Mouse (Mus musculus) cerebellum, adult 2 months (tissue): ENCODE measurements around the gene Gchfr. TPM values are rescaled to one million over a fixed set of nuclear protein-coding genes. Genes with fewer than 3 reads are reported as not detected.
A peak's percentile ranks its signal among the peaks of the same experiment; 100 is the strongest.

ENCODE experiments used
- DNase-seq, 2 experiments: peaks; one replicate each; pipeline ENCODE4 v3.0.0; 2021
- H3K27ac ChIP-seq: fragments of 200-500 bp; 2 replicates; pipeline ENCODE4 v1.5.1; 2012; ENCODE audit warnings: low read length, control low read depth, inconsistent platforms; ENCODE audit not compliant: insufficient read depth
- H3K27me3 ChIP-seq: fragments of 200-500 bp; 2 replicates; pipeline ENCODE4 v1.6.1; 2012; ENCODE audit warnings: inconsistent platforms, mild to moderate bottlenecking, low read length, moderate library complexity; ENCODE audit not compliant: control insufficient read depth, insufficient read depth
- H3K4me1 ChIP-seq: fragments of 200-500 bp; 2 replicates; pipeline ENCODE4 v1.6.1; 2011; ENCODE audit warnings: low read length; ENCODE audit not compliant: control insufficient read depth, insufficient read depth
- H3K4me3 ChIP-seq: fragments of 200-500 bp; replicated peaks from 2 replicates; pipeline ENCODE3; 2011; ENCODE audit warnings: mild to moderate bottlenecking, low read depth, low read length, control low read depth; ENCODE audit not compliant: insufficient read depth
- CTCF ChIP-seq: fragments of 200-500 bp; IDR thresholded peaks from 2 replicates; pipeline ENCODE4 v1.5.1; 2011; ENCODE audit warnings: low read depth, mild to moderate bottlenecking, control low read depth, low read length, moderate library complexity, borderline replicate concordance; ENCODE audit not compliant: insufficient read depth
- POLR2A ChIP-seq: fragments of 200-500 bp; IDR thresholded peaks from 2 replicates; pipeline ENCODE4 v1.6.1; 2011; ENCODE audit warnings: low read length, control low read depth, borderline replicate concordance; ENCODE audit not compliant: insufficient read depth
- WGBS: fragments of 180-500 bp; shearing (Covaris S2); methylation state at CpG from one replicate; pipeline ENCODE4 v1.1.7; 2018; 5-methylcytosine and 5-hydroxymethylcytosine counted together
- polyA plus RNA-seq: library from polyadenylated mRNA; depleted of rRNA; stranded (reverse); fragments of >200 nt; gene quantifications from 2 replicates; pipeline ENCODE4 v1.2.3, GENCODE M21; 2012

Gchfr gene
- polyA plus RNA-seq, 1 experiment = 7.5 TPM

DNA sequence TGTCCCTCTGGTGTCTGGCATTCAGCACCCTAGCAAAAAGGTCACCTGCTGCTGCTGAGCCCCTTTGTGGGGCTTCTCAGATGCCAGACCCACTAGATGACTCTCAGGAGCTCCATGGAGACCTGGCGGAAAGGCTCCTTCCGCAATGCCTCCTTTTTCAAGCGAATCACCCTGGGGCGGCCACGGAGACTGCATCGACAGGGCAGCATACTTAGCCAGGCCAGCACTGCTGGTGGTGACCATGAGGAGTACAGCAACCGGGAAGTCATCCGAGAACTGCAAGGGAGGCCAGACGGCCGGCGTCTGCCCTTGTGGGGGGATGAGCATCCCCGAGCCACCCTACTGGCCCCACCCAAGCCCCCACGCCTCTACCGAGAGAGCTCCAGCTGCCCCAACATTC, 7.3 kb downstream of the Gchfr start:
- H3K4me1 ChIP-seq = no peaks in the 10 kb centered on the region
- no peak for DNase-seq
- 41% methylated on average over 14 of the region's 14 CpGs for WGBS
- no peak overlapping the region for H3K27ac ChIP-seq
- no peak overlapping the region for H3K4me3 ChIP-seq
- TF ChIP-seq POLR2A (no peak), CTCF (no peak)
- no peaks in the 10 kb centered on the region for H3K27me3 ChIP-seq

DNA sequence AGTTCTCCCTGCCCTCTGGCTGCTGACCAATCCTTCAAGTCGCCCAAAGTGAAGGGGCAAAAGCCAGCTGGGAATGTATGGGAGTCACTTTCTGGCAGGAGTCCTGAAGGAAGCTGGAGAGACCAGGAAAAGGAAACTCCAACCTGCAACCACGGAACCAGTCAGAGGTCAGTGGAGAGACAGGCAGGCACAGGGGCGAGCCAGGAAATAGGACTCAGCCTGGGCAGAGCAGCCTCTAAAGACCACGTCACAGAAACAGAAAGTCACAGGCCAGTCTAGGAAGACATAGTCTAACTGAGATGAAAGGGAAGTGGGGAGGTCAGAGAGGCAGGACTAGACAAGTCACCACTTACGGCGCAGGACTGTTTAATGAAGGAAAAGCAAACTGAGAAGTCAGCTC, 8.0 kb downstream of the Gchfr start:
- WGBS = 75% methylated on average over 6 of the region's 6 CpGs
- no peaks in the 10 kb centered on the region for H3K27me3 ChIP-seq
- no peak for DNase-seq
- no peak overlapping the region for H3K27ac ChIP-seq
- no peaks in the 10 kb centered on the region for H3K4me1 ChIP-seq
- no peak overlapping the region for H3K4me3 ChIP-seq
- TF ChIP-seq CTCF (no peak), POLR2A (no peak)

DNA sequence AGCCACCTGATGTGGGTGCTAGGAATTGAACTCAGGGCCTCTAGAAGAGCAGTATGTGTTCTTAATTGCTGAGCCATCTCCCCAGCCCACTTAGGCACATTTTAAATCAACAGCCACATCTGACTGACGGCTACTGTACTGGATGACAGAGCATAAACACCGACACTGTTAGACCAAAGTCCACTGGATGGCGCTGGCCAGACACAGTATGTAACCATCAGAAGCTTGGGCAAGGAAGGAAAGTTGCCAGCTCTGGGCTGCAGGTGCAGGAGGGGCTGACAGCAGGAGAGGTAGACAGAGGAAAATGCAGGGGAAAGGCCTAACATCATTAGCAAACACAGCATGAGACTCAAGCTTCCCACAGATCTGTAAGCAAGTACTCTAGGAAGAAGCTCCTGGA, 9.2 kb downstream of the Gchfr start:
- 59% methylated on average over 3 of the region's 3 CpGs for WGBS
- H3K4me3 ChIP-seq = no peak overlapping the region
- no peak overlapping the region for H3K27ac ChIP-seq
- DNase-seq = no peak
- no peaks in the 10 kb centered on the region for H3K4me1 ChIP-seq
- H3K27me3 ChIP-seq = no peaks in the 10 kb centered on the region
- TF ChIP-seq POLR2A = no peak
- no peak for TF ChIP-seq CTCF

DNA sequence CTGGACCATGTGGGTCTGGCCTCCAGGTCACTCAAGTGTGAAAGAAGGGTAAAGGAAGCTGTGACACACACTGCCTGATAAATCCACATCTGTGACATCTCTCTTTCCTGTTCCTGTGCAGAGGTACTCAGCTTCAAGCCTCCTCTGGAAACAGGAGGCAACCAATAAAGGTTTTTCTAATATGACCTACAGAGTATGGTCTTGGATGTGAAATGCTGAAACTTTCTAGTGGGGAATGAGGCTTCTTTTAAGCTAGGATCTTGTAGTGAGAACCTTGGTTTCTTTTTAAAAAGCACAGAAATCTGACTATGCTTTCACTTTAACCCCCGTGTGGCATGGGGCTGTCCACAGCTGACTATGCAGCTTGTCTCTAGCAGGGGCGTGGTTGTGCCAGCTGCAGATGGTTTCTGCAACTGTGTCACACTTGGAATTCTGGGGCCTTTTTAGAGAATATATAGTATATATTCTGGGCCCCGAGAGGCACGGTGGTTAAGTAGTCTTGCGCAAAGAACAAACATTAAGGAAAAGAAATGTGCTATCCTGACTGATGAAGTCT, 9.9 kb downstream of the Gchfr start:
- Histone ChIP-seq H3K27me3 (no peaks in the 10 kb centered on the region), H3K27ac (no peak overlapping the region), H3K4me3 (no peak overlapping the region), H3K4me1 (no peaks in the 10 kb centered on the region)
- DNase-seq = no peak
- WGBS = 92% methylated on average over 5 of the region's 5 CpGs
- TF ChIP-seq POLR2A (no peak), CTCF (no peak)

DNA sequence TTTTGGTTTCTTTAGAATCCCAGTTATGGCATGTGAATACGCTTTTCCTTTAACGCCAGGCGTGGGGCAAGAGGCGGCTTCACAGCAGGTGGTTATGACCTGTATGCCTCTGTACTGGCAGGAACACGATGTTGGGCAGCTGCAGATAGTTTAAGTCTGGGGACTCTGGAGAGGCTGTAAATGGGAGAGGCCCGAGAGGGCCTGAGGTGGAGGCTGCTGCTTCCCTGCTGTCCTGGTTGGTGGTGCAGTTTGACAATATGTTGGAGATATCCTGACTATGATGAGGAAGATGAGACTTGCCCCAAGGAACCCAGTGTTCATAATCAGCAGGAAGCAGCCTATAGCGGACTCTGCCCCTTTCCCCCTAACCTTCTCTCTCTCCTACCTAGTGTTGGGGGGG, 15.3 kb downstream of the Gchfr start:
- TF ChIP-seq POLR2A (no peak), CTCF (no peak)
- WGBS = 66% methylated on average over 7 of the region's 7 CpGs
- no peak for DNase-seq
- Histone ChIP-seq H3K27me3 (no peaks in the 10 kb centered on the region), H3K4me1 (no peaks in the 10 kb centered on the region), H3K27ac (no peak overlapping the region), H3K4me3 (no peak overlapping the region)

DNA sequence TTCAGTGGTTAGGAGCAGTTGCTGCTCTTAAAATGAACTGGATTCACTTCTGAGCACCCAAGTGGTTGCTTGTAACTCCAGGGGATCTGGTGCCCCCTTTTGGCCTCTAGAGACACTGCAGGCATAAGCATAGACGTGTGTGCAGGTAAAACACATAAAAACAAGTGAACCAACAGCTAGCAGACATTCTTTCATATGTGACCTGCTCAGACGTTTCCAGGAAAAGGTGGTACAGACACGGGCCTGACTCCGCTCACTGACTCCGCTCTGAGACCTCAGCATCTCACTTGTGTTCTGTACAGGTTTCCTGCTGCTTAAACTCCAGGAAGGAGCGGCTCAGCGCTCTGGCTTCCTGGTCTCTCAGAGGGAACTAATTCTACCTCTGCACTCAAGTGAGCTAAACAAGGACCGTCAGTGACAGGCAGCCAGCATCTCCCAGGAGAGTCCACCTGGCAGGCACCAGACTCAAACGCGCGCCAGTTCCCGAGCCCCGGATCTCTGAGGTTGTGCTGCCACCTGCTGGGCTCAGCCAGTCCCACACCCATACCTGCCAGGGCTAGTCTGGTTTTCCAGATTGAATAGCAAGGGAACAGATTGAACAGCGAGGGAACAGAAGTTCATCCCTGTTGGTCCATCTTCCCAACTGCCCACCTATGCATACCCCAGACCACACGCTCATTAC, 21.6 kb downstream of the Gchfr start:
- peak; percentile 88 to 94 for DNase-seq
- WGBS = under 1% methylated on average over 15 of the region's 15 CpGs
- Histone ChIP-seq H3K27ac (no peak overlapping the region), H3K27me3 (no peaks in the 10 kb centered on the region), H3K4me3 (peak overlapping the region; percentile 54), H3K4me1 (0 out of 2 replicates have a peak, but pooled peaks cover 2% of the 10 kb centered on the region)
- TF ChIP-seq POLR2A = no peak
- TF ChIP-seq CTCF = peak; percentile 87

DNA sequence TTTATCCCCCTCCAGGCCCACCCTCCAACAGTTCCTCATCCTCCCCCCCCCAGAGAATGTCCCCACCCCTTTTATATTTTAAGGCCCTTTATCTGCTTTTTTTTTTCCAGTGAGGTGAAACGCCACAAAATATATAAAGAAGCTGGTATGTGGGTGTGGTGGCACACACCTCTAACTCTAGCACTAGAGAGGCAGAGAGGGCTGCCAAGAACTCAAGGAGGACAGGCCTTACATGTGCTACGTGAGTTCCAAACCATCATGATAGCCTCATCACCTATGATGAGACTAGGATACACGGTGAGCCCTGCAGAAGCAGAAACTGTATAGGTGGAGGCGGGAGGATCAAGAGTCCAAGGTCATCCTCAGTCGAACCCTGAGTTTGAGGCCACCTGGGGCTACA, 23.4 kb downstream of the Gchfr start:
- 0 out of 2 replicates have a peak, but pooled peaks cover 2% of the 10 kb centered on the region for H3K4me1 ChIP-seq
- WGBS = 79% methylated on average over 5 of the region's 5 CpGs
- no peak for TF ChIP-seq CTCF
- TF ChIP-seq POLR2A = no peak
- H3K27me3 ChIP-seq = no peaks in the 10 kb centered on the region
- no peak overlapping the region for H3K27ac ChIP-seq
- DNase-seq = no peak
- H3K4me3 ChIP-seq = no peak overlapping the region

DNA sequence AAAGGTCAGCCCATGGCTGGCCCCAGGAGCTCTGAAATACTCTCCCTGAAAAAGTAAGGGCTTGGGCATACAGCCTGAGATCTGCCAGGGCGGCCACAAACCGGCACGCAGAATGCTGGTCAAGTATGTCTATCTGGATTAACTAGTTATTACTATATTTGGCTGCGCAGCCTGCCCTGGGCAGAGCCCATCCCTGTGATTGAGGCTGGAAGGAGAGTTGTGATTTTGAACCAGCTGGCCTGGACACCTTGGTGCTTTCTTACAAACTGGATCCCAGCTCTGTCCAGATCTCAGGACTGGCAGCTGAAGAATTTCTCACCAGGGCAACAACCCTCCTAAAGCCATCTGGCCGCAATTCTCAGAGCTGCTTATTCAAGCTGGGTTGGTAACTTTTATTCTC, 26.6 kb downstream of the Gchfr start:
- DNase-seq = peak; percentile 30 to 38
- Histone ChIP-seq H3K27me3 (no peaks in the 10 kb centered on the region), H3K4me3 (no peak overlapping the region), H3K27ac (no peak overlapping the region), H3K4me1 (peaks cover under 1% of the 10 kb centered on the region; the same call in 1 of the 2 replicates)
- TF ChIP-seq CTCF (no peak), POLR2A (no peak)
- WGBS = 30% methylated on average over 5 of the region's 5 CpGs
